Mouse (Mus musculus): ENCODE data around the gene Atxn7l3b. TPM values are rescaled to one million over a fixed set of nuclear protein-coding genes. Genes with fewer than 3 reads are reported as not detected.

Gene Atxn7l3b
- polyA plus RNA-seq, 1 experiment from 2014 or later = 69.1 TPM

GRCm38 (mm10) chr10:112916575-112917190 lies 12.1 kb downstream of the Atxn7l3b start:
- H3K27ac ChIP-seq = no peak overlapping the region
- H3K4me3 ChIP-seq = no peak overlapping the region
- H3K4me1 ChIP-seq = no peaks in the 10 kb centered on the region
- no peak overlapping the region for H3K4me2 ChIP-seq
- no peak for ATAC-seq
- no peaks in the 10 kb centered on the region for H3K36me3 ChIP-seq
- 58% methylated on average over 5 of the region's 5 CpGs for WGBS (ENCODE audit: insufficient replicate concordance)
- H3K27me3 ChIP-seq (replicated peaks) = no peaks in the 10 kb centered on the region
- H3K9ac ChIP-seq = no peak overlapping the region
- H3K9me3 ChIP-seq (replicated peaks) = no peaks in the 10 kb centered on the region

- Histone ChIP-seq H3K36me3 (no peaks in the 10 kb centered on the region), H3K9ac (no peak overlapping the region), H3K4me3 (no peak overlapping the region), H3K9me3 (replicated peaks) (no peaks in the 10 kb centered on the region), H3K4me1 (no peaks in the 10 kb centered on the region), H3K27me3 (replicated peaks) (no peaks in the 10 kb centered on the region), H3K27ac (no peak overlapping the region), H3K4me2 (no peak overlapping the region)
- 78% methylated on average over 7 of the region's 7 CpGs for WGBS (ENCODE audit: insufficient replicate concordance)
- ATAC-seq = no peak
These were observed 28.6 kb downstream of the Atxn7l3b start for GRCm38 (mm10) chr10:112900243-112900642.

- Histone ChIP-seq H3K9ac (no peak overlapping the region), H3K36me3 (no peaks in the 10 kb centered on the region), H3K4me1 (no peaks in the 10 kb centered on the region), H3K4me2 (no peak overlapping the region), H3K9me3 (replicated peaks) (no peaks in the 10 kb centered on the region), H3K27me3 (replicated peaks) (no peaks in the 10 kb centered on the region), H3K27ac (no peak overlapping the region), H3K4me3 (no peak overlapping the region)
- ATAC-seq = no peak
- 50% methylated on average over 3 of the region's 3 CpGs for WGBS (ENCODE audit: insufficient replicate concordance)
These were observed 29.0 kb downstream of the Atxn7l3b start for GRCm38 (mm10) chr10:112899796-112900195.

- no peaks in the 10 kb centered on the region for H3K4me1 ChIP-seq
- H3K27me3 ChIP-seq (replicated peaks) = no peaks in the 10 kb centered on the region
- H3K4me3 ChIP-seq = no peak overlapping the region
- no peak overlapping the region for H3K27ac ChIP-seq
- no peak overlapping the region for H3K9ac ChIP-seq
- no peaks in the 10 kb centered on the region for H3K36me3 ChIP-seq
- WGBS (ENCODE audit: insufficient replicate concordance) = 72% methylated on average over 4 of the region's 4 CpGs
- ATAC-seq = no peak
- H3K9me3 ChIP-seq (replicated peaks) = no peaks in the 10 kb centered on the region
- H3K4me2 ChIP-seq = no peak overlapping the region
These were observed 32.2 kb downstream of the Atxn7l3b start for GRCm38 (mm10) chr10:112896636-112897035.

GRCm38 (mm10) chr10:112893622-112894252 lies 35.1 kb downstream of the Atxn7l3b start:
- WGBS (ENCODE audit: insufficient replicate concordance) = 70% methylated on average over 10 of the region's 10 CpGs
- ATAC-seq = no peak
- H3K9ac ChIP-seq = no peak overlapping the region

GRCm38 (mm10) chr10:112884064-112884463 lies 44.7 kb downstream of the Atxn7l3b start:
- 71% methylated on average over 9 of the region's 9 CpGs for WGBS (ENCODE audit: insufficient replicate concordance)
- Histone ChIP-seq H3K9ac (no peak overlapping the region), H3K4me3 (no peak overlapping the region), H3K27me3 (replicated peaks) (no peaks in the 10 kb centered on the region), H3K27ac (no peak overlapping the region), H3K36me3 (no peaks in the 10 kb centered on the region), H3K4me1 (no peaks in the 10 kb centered on the region), H3K4me2 (no peak overlapping the region), H3K9me3 (replicated peaks) (no peaks in the 10 kb centered on the region)
- ATAC-seq = no peak

More at GRCm38 (mm10) chr10:112893622-112894252, 35.1 kb downstream of the Atxn7l3b start:
- no peaks in the 10 kb centered on the region for H3K4me1 ChIP-seq
- H3K4me2 ChIP-seq = no peak overlapping the region
- no peaks in the 10 kb centered on the region for H3K9me3 ChIP-seq (replicated peaks)
- no peak overlapping the region for H3K4me3 ChIP-seq
- no peaks in the 10 kb centered on the region for H3K36me3 ChIP-seq
- no peaks in the 10 kb centered on the region for H3K27me3 ChIP-seq (replicated peaks)
- no peak overlapping the region for H3K27ac ChIP-seq

- H3K27ac ChIP-seq = no peak overlapping the region
- no peak overlapping the region for H3K4me2 ChIP-seq
- H3K9me3 ChIP-seq (replicated peaks) = no peaks in the 10 kb centered on the region
- 47% methylated on average over 3 of the region's 3 CpGs for WGBS (ENCODE audit: insufficient replicate concordance)
- H3K4me3 ChIP-seq = no peak overlapping the region
- no peak for ATAC-seq
- no peak overlapping the region for H3K9ac ChIP-seq
- no peaks in the 10 kb centered on the region for H3K36me3 ChIP-seq
- H3K27me3 ChIP-seq (replicated peaks) = no peaks in the 10 kb centered on the region
- H3K4me1 ChIP-seq = no peaks in the 10 kb centered on the region
These were observed 45.2 kb downstream of the Atxn7l3b start for GRCm38 (mm10) chr10:112883688-112884004.

GRCm38 (mm10) chr10:112882789-112883687 lies 45.8 kb downstream of the Atxn7l3b start:
- no peaks in the 10 kb centered on the region for H3K9me3 ChIP-seq (replicated peaks)
- WGBS (ENCODE audit: insufficient replicate concordance) = 35% methylated on average over 6 of the region's 6 CpGs
- no peak overlapping the region for H3K27ac ChIP-seq
- no peak overlapping the region for H3K9ac ChIP-seq
- H3K27me3 ChIP-seq (replicated peaks) = no peaks in the 10 kb centered on the region
- no peak overlapping the region for H3K4me2 ChIP-seq
- H3K36me3 ChIP-seq = no peaks in the 10 kb centered on the region
- H3K4me3 ChIP-seq = no peak overlapping the region
- no peaks in the 10 kb centered on the region for H3K4me1 ChIP-seq
- ATAC-seq = no peak

- Histone ChIP-seq H3K9ac (no peak overlapping the region), H3K4me1 (no peaks in the 10 kb centered on the region), H3K27ac (no peak overlapping the region), H3K4me3 (no peak overlapping the region), H3K27me3 (replicated peaks) (no peaks in the 10 kb centered on the region), H3K9me3 (replicated peaks) (no peaks in the 10 kb centered on the region), H3K4me2 (no peak overlapping the region), H3K36me3 (no peaks in the 10 kb centered on the region)
- no peak for ATAC-seq
- 74% methylated on average over 3 of the region's 3 CpGs for WGBS (ENCODE audit: insufficient replicate concordance)
These were observed 46.7 kb downstream of the Atxn7l3b start for GRCm38 (mm10) chr10:112882149-112882548.

GRCm38 (mm10) chr10:112876655-112877393 lies 52.0 kb downstream of the Atxn7l3b start:
- WGBS (ENCODE audit: insufficient replicate concordance) = 68% methylated on average over 1 of the region's 1 CpGs
- ATAC-seq = no peak
- Histone ChIP-seq H3K36me3 (no peaks in the 10 kb centered on the region), H3K27me3 (replicated peaks) (no peaks in the 10 kb centered on the region), H3K9me3 (replicated peaks) (no peaks in the 10 kb centered on the region), H3K4me1 (no peaks in the 10 kb centered on the region), H3K4me3 (no peak overlapping the region), H3K4me2 (no peak overlapping the region), H3K27ac (no peak overlapping the region), H3K9ac (no peak overlapping the region)
